Mouse (Mus musculus) forelimb bud, embryonic 11.5 days (tissue): Measurements from ENCODE around the gene Chrm3.

Experiments used
- DNase-seq: peaks from one replicate; pipeline ENCODE4 v3.0.0-alpha.2; 2012; ENCODE audit warnings: low read depth, low spot score

Chrm3 gene

GRCm38 (mm10) chr13:10236279-10236678, 124.4 kb downstream of the Chrm3 start:
- DNase-seq, result no peak

- DNase-seq, result no peak
Observed at GRCm38 (mm10) chr13:10235391-10236169, 125.1 kb downstream of the Chrm3 start.

GRCm38 (mm10) chr13:10220403-10220802, 140.2 kb downstream of the Chrm3 start:
- no peak for DNase-seq

GRCm38 (mm10) chr13:10212112-10212511, 148.5 kb downstream of the Chrm3 start:
- DNase-seq, result no peak

GRCm38 (mm10) chr13:10210522-10211244, 150.0 kb downstream of the Chrm3 start:
- DNase-seq, result no peak

- DNase-seq, result no peak
Observed at GRCm38 (mm10) chr13:10199206-10199956, 161.3 kb downstream of the Chrm3 start.

- DNase-seq, result no peak
Observed at GRCm38 (mm10) chr13:10189829-10190228, 170.8 kb downstream of the Chrm3 start.

- no peak for DNase-seq
Observed at GRCm38 (mm10) chr13:10187926-10188325, 172.7 kb downstream of the Chrm3 start.

- no peak for DNase-seq
Observed at GRCm38 (mm10) chr13:10183837-10184236, 176.8 kb downstream of the Chrm3 start.

- DNase-seq, result no peak
Observed at GRCm38 (mm10) chr13:10182756-10183155, 177.9 kb downstream of the Chrm3 start.

- no peak for DNase-seq
Observed at GRCm38 (mm10) chr13:10170529-10170928, 190.1 kb downstream of the Chrm3 start.

- DNase-seq, result no peak
Observed at GRCm38 (mm10) chr13:10163354-10163753, 197.3 kb downstream of the Chrm3 start.

- no peak for DNase-seq
Observed at GRCm38 (mm10) chr13:10157496-10157895, 203.2 kb downstream of the Chrm3 start.

- DNase-seq, result no peak
Observed at GRCm38 (mm10) chr13:10140573-10140972, 220.1 kb downstream of the Chrm3 start.

GRCm38 (mm10) chr13:10138878-10139277, 221.8 kb downstream of the Chrm3 start:
- no peak for DNase-seq

GRCm38 (mm10) chr13:10131064-10131463, 229.6 kb downstream of the Chrm3 start:
- DNase-seq, result peak; percentile 64

GRCm38 (mm10) chr13:10112211-10112610, 248.4 kb downstream of the Chrm3 start:
- DNase-seq, result no peak

- DNase-seq, result no peak
Observed at GRCm38 (mm10) chr13:10109542-10109941, 251.1 kb downstream of the Chrm3 start.

GRCm38 (mm10) chr13:10107331-10107730, 253.3 kb downstream of the Chrm3 start:
- no peak for DNase-seq

GRCm38 (mm10) chr13:10090778-10091177, 269.9 kb downstream of the Chrm3 start:
- no peak for DNase-seq

- no peak for DNase-seq
Observed at GRCm38 (mm10) chr13:10086336-10086735, 274.3 kb downstream of the Chrm3 start.

GRCm38 (mm10) chr13:10081896-10082426, 278.7 kb downstream of the Chrm3 start:
- no peak for DNase-seq
